Mouse (Mus musculus): ENCODE data around the gene Gng2. TPM values are rescaled to one million over a fixed set of nuclear protein-coding genes. Genes with fewer than 3 reads are reported as not detected.

Gng2 gene
- polyA plus RNA-seq, 1 experiment: 0.48 TPM

DNA sequence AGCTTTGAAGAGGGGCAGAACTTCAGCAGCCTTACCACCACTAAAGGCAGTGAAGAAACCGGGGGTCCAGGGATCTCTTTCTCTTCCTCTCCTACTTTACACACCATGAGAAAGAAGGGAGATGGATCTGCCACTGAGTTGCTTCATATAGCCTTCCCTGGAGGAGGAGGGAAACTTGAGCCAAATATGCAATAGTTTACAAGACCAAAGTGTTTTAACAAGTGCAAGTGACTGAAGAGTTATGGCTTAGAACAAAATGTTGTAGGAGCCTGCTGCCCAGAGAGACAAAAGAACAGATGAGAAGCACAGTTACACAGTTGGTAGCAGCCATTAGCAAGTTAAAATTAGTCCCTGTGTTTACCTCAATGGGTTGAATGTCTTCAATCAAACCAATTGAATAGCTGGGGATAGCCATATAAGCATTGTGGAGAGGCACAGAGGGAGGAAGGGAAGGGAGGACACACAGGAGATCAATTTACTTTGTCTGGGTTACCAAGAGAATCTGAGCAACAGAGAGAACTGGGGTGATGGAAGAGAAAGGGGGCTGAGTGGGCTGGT is 13.1 kb upstream of the Gng2 start:
- Histone ChIP-seq H3K4me3 (ENCODE audit: control insufficient read depth, low read depth, low read length) (no peak overlapping the region), H3K27ac (ENCODE audit: control insufficient read depth, insufficient read depth, low read depth, low read length) (no peak overlapping the region), H3K4me1 (ENCODE audit: control insufficient read depth, insufficient read depth, low read length) (peaks cover 13% of the 10 kb centered on the region), H3K36me3 (ENCODE audit: control insufficient read depth, insufficient read depth, low read length) (no peaks in the 10 kb centered on the region), H3K27me3 (ENCODE audit: control insufficient read depth, insufficient read depth, low read length) (no peaks in the 10 kb centered on the region)
- TF ChIP-seq POLR2A (IDR thresholded peaks at IDR 0.05; ENCODE audit: control insufficient read depth, low read depth, low read length) (no peak), CTCF (IDR thresholded peaks at IDR 0.05; ENCODE audit: control insufficient read depth, insufficient read depth, insufficient replicate concordance, low read depth, low read length) (no peak)

- Histone ChIP-seq H3K27ac (ENCODE audit: control insufficient read depth, insufficient read depth, low read depth, low read length) (no peak overlapping the region), H3K36me3 (ENCODE audit: control insufficient read depth, insufficient read depth, low read length) (no peaks in the 10 kb centered on the region), H3K27me3 (ENCODE audit: control insufficient read depth, insufficient read depth, low read length) (no peaks in the 10 kb centered on the region), H3K4me3 (ENCODE audit: control insufficient read depth, low read depth, low read length) (peak overlapping the region; percentile 55), H3K4me1 (ENCODE audit: control insufficient read depth, insufficient read depth, low read length) (peaks cover 14% of the 10 kb centered on the region)
- TF ChIP-seq POLR2A (IDR thresholded peaks at IDR 0.05; ENCODE audit: control insufficient read depth, low read depth, low read length) (no peak), CTCF (IDR thresholded peaks at IDR 0.05; ENCODE audit: control insufficient read depth, insufficient read depth, insufficient replicate concordance, low read depth, low read length) (no peak)
These were observed 11.0 kb upstream of the Gng2 start for GRCm38 (mm10) chr14:19988410-19988809.

DNA sequence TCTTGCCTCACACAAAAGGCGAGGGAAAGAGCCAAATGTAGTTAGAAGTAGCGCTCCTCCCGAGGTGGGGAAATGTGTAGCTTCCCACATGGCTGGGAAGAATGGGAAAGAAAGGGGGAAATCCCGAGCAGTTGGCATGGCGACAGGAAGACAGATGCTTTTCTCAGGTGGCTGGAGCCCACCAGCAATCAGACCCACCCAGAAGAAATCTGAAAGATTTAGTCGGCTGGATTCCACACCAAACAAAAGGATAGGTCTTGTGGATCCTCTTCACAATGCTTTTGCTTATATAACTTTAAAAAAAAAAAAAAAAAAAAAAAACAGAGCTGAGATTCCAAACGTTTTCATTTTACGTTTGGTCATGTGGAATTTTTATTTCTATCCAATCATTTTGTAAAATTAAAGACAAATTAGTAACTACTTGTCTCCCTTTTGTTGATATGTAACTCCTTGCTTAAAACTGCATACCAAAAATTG is 10.0 kb upstream of the Gng2 start:
- H3K4me3 ChIP-seq (ENCODE audit: control insufficient read depth, low read depth, low read length): peak overlapping the region; percentile 83
- H3K27ac ChIP-seq (ENCODE audit: control insufficient read depth, insufficient read depth, low read depth, low read length): no peak overlapping the region; the same call in 1 of the 2 replicates
- H3K27me3 ChIP-seq (ENCODE audit: control insufficient read depth, insufficient read depth, low read length): no peaks in the 10 kb centered on the region
- H3K36me3 ChIP-seq (ENCODE audit: control insufficient read depth, insufficient read depth, low read length): no peaks in the 10 kb centered on the region
- TF ChIP-seq CTCF (IDR thresholded peaks at IDR 0.05; ENCODE audit: control insufficient read depth, insufficient read depth, insufficient replicate concordance, low read depth, low read length) (no peak), POLR2A (IDR thresholded peaks at IDR 0.05; ENCODE audit: control insufficient read depth, low read depth, low read length) (no peak)
- peaks cover 14% of the 10 kb centered on the region for H3K4me1 ChIP-seq (ENCODE audit: control insufficient read depth, insufficient read depth, low read length)

GRCm38 (mm10) chr14:19986614-19987357 is 9.4 kb upstream of the Gng2 start:
- Histone ChIP-seq H3K4me1 (ENCODE audit: control insufficient read depth, insufficient read depth, low read length) (peaks cover 14% of the 10 kb centered on the region), H3K27ac (ENCODE audit: control insufficient read depth, insufficient read depth, low read depth, low read length) (no peak overlapping the region; the same call in 1 of the 2 replicates)
- TF ChIP-seq POLR2A (IDR thresholded peaks at IDR 0.05; ENCODE audit: control insufficient read depth, low read depth, low read length) (no peak), CTCF (IDR thresholded peaks at IDR 0.05; ENCODE audit: control insufficient read depth, insufficient read depth, insufficient replicate concordance, low read depth, low read length) (no peak)

GRCm38 (mm10) chr14:19985912-19986613 is 8.6 kb upstream of the Gng2 start:
- Histone ChIP-seq H3K36me3 (ENCODE audit: control insufficient read depth, insufficient read depth, low read length) (no peaks in the 10 kb centered on the region), H3K27me3 (ENCODE audit: control insufficient read depth, insufficient read depth, low read length) (no peaks in the 10 kb centered on the region), H3K27ac (ENCODE audit: control insufficient read depth, insufficient read depth, low read depth, low read length) (peak overlapping the region; percentile 56; the same call in 1 of the 2 replicates), H3K4me3 (ENCODE audit: control insufficient read depth, low read depth, low read length) (peak overlapping the region; percentile 83), H3K4me1 (ENCODE audit: control insufficient read depth, insufficient read depth, low read length) (peaks cover 14% of the 10 kb centered on the region)
- no peak for TF ChIP-seq POLR2A (IDR thresholded peaks at IDR 0.05; ENCODE audit: control insufficient read depth, low read depth, low read length)
- TF ChIP-seq CTCF (IDR thresholded peaks at IDR 0.05; ENCODE audit: control insufficient read depth, insufficient read depth, insufficient replicate concordance, low read depth, low read length): no peak

More at GRCm38 (mm10) chr14:19986614-19987357, 9.4 kb upstream of the Gng2 start:
- H3K36me3 ChIP-seq (ENCODE audit: control insufficient read depth, insufficient read depth, low read length): no peaks in the 10 kb centered on the region
- peak overlapping the region; percentile 83 for H3K4me3 ChIP-seq (ENCODE audit: control insufficient read depth, low read depth, low read length)
- H3K27me3 ChIP-seq (ENCODE audit: control insufficient read depth, insufficient read depth, low read length): no peaks in the 10 kb centered on the region

DNA sequence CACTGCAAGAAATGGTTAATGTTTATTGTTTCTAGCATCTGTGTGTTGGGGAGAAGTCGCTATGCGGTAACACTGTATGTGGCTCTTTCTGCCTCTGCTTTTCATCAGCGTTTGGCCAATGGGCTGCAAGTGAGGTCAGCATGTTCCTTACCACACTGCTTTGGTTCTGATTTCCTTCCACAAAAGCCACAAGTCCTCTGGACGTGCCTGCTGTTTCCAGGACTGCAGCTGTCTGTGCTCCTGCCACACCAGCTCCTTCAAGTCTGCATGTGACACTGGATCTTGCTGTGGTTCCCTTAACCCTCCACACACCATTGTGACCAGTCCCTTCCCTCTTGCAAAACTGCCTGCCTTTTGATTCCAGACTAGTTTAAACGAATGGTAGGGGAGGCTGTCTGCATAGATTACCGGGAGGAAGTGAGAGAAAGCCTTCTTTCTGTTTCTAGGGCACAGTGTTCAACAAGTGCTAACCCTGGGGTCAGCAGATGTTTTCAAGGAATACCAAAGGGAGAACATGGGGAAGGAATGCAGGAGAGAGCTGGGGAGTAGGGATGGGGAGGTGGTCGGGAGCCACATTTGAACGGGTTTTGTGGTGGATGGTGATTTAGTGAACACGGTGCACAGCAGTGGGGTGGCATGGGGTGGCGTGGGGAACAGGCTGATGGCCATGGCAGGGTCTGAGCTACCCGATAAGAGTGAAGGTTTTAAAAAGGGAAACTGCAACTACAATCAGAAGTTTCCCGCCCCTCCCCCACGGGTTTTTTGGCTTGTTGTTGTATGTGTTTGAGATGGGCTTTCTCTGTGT is 7.9 kb upstream of the Gng2 start:
- Histone ChIP-seq H3K4me1 (ENCODE audit: control insufficient read depth, insufficient read depth, low read length) (peaks cover 14% of the 10 kb centered on the region), H3K27me3 (ENCODE audit: control insufficient read depth, insufficient read depth, low read length) (no peaks in the 10 kb centered on the region), H3K4me3 (ENCODE audit: control insufficient read depth, low read depth, low read length) (peak overlapping the region; percentile 45), H3K27ac (ENCODE audit: control insufficient read depth, insufficient read depth, low read depth, low read length) (0 out of 2 replicates have a peak overlapping the region, but pooled peaks have one; percentile 26), H3K36me3 (ENCODE audit: control insufficient read depth, insufficient read depth, low read length) (no peaks in the 10 kb centered on the region)
- no peak for TF ChIP-seq POLR2A (IDR thresholded peaks at IDR 0.05; ENCODE audit: control insufficient read depth, low read depth, low read length)
- no peak for TF ChIP-seq CTCF (IDR thresholded peaks at IDR 0.05; ENCODE audit: control insufficient read depth, insufficient read depth, insufficient replicate concordance, low read depth, low read length)
